ENCODE assay signal across 7 mouse cellular contexts in genomic region chr4:131400756-131401155, GRCm38 (mm10).
DNase-seq lines count a peak whose midpoint lies in the region; ATAC-seq and TF ChIP-seq lines count a peak whose summit lies in the region.

No protein-coding gene starts in this region.

- H3K36me3 ChIP-seq in G1E (replicated peaks), result no peaks in the 10 kb centered on the region
- H3K36me3 ChIP-seq in liver, embryonic 14.5 days (replicated peaks; ENCODE audit: control insufficient read depth, insufficient read depth, low read depth), result no peaks in the 10 kb centered on the region
- no peaks in the 10 kb centered on the region for H3K36me3 ChIP-seq in splenic B cell, adult 2 months (ENCODE audit: control insufficient read depth, insufficient read depth, low read length, poor library complexity, severe bottlenecking)

- 18% methylated on average over 11 of the region's 11 CpGs for WGBS in liver, embryonic 14.5 days (ENCODE audit: insufficient replicate concordance)

- no peak overlapping the region for H3K9ac ChIP-seq in liver, embryonic 14.5 days (replicated peaks)

- H3K27ac ChIP-seq in layer of hippocampus, adult 2 months, result no peak overlapping the region
- no peak overlapping the region for H3K27ac ChIP-seq in embryonic fibroblast, embryonic 13.5 days (ENCODE audit: insufficient read depth, low read length)
- H3K27ac ChIP-seq in liver, embryonic 14.5 days, result no peak overlapping the region

- TF ChIP-seq CTCF in layer of hippocampus, adult 2 months (conservative IDR thresholded peaks at IDR 0.05), result peak; percentile 78
- 0 out of 2 replicates have a peak, but pooled peaks have one; percentile 17 for TF ChIP-seq CTCF in G1E (IDR thresholded peaks at IDR 0.05; ENCODE audit: low read depth, low read length)
- TF ChIP-seq CTCF in embryonic fibroblast, embryonic 13.5 days (IDR thresholded peaks at IDR 0.05; ENCODE audit: borderline replicate concordance, insufficient read depth, low read length), result 0 out of 2 replicates have a peak, but pooled peaks have one; percentile 20
- TF ChIP-seq CTCF in liver, embryonic 14.5 days (IDR thresholded peaks at IDR 0.05; ENCODE audit: low read depth), result peak; percentile 78

- no peaks in the 10 kb centered on the region for H3K9me3 ChIP-seq in G1E (replicated peaks)
- no peaks in the 10 kb centered on the region for H3K9me3 ChIP-seq in liver, embryonic 14.5 days (ENCODE audit: control insufficient read depth, low read length)

- no peak for ATAC-seq in G1E (ENCODE audit: extremely low read depth, insufficient number of reproducible peaks, low FRiP score, poor library complexity, severe bottlenecking)
- ATAC-seq in liver, embryonic 14.5 days (ENCODE audit: insufficient read depth), result no peak

- H3K4me3 ChIP-seq in layer of hippocampus, adult 2 months, result no peak overlapping the region
- no peak overlapping the region for H3K4me3 ChIP-seq in G1E (ENCODE audit: low read depth, low read length)
- H3K4me3 ChIP-seq in embryonic fibroblast, embryonic 13.5 days (ENCODE audit: insufficient read depth, low read length), result no peak overlapping the region
- H3K4me3 ChIP-seq in liver, embryonic 14.5 days (ENCODE audit: insufficient read depth in 1 of 2, low read depth in 2 of 2, low read length in 2 of 2), result no peak overlapping the region

- peak in 1 of 2 experiments; percentile 71 for DNase-seq in layer of hippocampus, adult 2 months (ENCODE audit: low spot score in 2 of 2)
- DNase-seq in layer of hippocampus, postnatal 14 days (ENCODE audit: low spot score in 2 of 2), result no peak
- peak; percentile 34 for DNase-seq in G1E (ENCODE audit: low spot score)
- peak; percentile 41 to 46 for DNase-seq in adrenal gland, postnatal 4 days (ENCODE audit: low spot score in 2 of 2)
- peak in 1 of 3 experiments; percentile 4 for DNase-seq in liver, embryonic 14.5 days (ENCODE audit: low read depth in 3 of 3, low spot score in 3 of 3)
- peak; percentile 14 for DNase-seq in splenic B cell, adult 2 months (ENCODE audit: low read depth, low spot score)

- TF ChIP-seq POLR2A in embryonic fibroblast, embryonic 13.5 days (IDR thresholded peaks at IDR 0.05; ENCODE audit: low read depth, low read length), result no peak

- no peak for TF ChIP-seq EP300 in liver, embryonic 14.5 days (IDR thresholded peaks at IDR 0.05; ENCODE audit: low read depth)

- no peak overlapping the region for H3K4me2 ChIP-seq in liver, embryonic 14.5 days (ENCODE audit: low read depth)

- no peaks in the 10 kb centered on the region for H3K27me3 ChIP-seq in G1E (ENCODE audit: insufficient read depth, low read length)
- H3K27me3 ChIP-seq in liver, embryonic 14.5 days (ENCODE audit: control insufficient read depth, insufficient read depth, low read length), result no peaks in the 10 kb centered on the region
- no peaks in the 10 kb centered on the region for H3K27me3 ChIP-seq in splenic B cell, adult 2 months (ENCODE audit: control insufficient read depth, insufficient read depth, low read length, poor library complexity, severe bottlenecking)

- H3K4me1 ChIP-seq in G1E (ENCODE audit: insufficient read depth, low read depth, low read length), result no peaks in the 10 kb centered on the region
- H3K4me1 ChIP-seq in embryonic fibroblast, embryonic 13.5 days (ENCODE audit: control insufficient read depth, insufficient read depth, low read length), result no peaks in the 10 kb centered on the region
- H3K4me1 ChIP-seq in liver, embryonic 14.5 days (replicated peaks; ENCODE audit: control insufficient read depth in 2 of 2, insufficient read depth in 2 of 2, low read length in 1 of 2), result no peaks in the 10 kb centered on the region

Comparison
In these comparisons a context has a peak if more than half of its experiments do, and no peak if none do; other contexts are left out.
1. DNase-seq: peak in G1E (single experiment), adrenal gland, postnatal 4 days (2 of 2) and splenic B cell, adult 2 months (single experiment); none in layer of hippocampus, postnatal 14 days (0 of 2).
2. CTCF ChIP-seq: peak in every context shown above with its lines; median percentile 78 in layer of hippocampus, adult 2 months; 78 in liver, embryonic 14.5 days; 20 in embryonic fibroblast, embryonic 13.5 days; 17 in G1E.